Mouse (Mus musculus) bone marrow, adult 2 months (tissue): Measurements from ENCODE around the gene Pa2g4. TPM values are rescaled to one million over a fixed set of nuclear protein-coding genes. Genes with fewer than 3 reads are reported as not detected.
"Not testable (repeated sequence)": the region's sequence is repeated elsewhere in the genome, so short reads cannot be mapped to it uniquely, and the experiment has no call there.

ENCODE experiments used
- H3K27ac ChIP-seq: fragments of 200-500 bp; 2 replicates; pipeline ENCODE4 v1.5.1; 2012; ENCODE audit warnings: low read depth, mild to moderate bottlenecking, control low read depth, inconsistent platforms, low read length; ENCODE audit not compliant: control insufficient read depth, poor library complexity, insufficient read depth
- H3K4me1 ChIP-seq: fragments of 200-500 bp; 2 replicates; pipeline ENCODE4 v1.6.1; 2011; ENCODE audit warnings: low read length; ENCODE audit not compliant: control insufficient read depth, insufficient read depth
- H3K4me3 ChIP-seq: fragments of 200-500 bp; replicated peaks from 2 replicates; pipeline ENCODE3; 2011; ENCODE audit warnings: mild to moderate bottlenecking, low read depth, low read length, control low read depth; ENCODE audit not compliant: control insufficient read depth
- CTCF ChIP-seq: fragments of 200-500 bp; IDR thresholded peaks from 2 replicates; pipeline ENCODE4 v1.5.1; 2011; ENCODE audit warnings: low read length, control low read depth; ENCODE audit not compliant: control insufficient read depth, insufficient read depth
- POLR2A ChIP-seq: fragments of 200-500 bp; IDR thresholded peaks from 2 replicates; pipeline ENCODE4 v1.6.1; 2011; ENCODE audit warnings: low read depth, mild to moderate bottlenecking, control low read depth, low read length, borderline replicate concordance; ENCODE audit not compliant: control insufficient read depth
- WGBS: fragments of 180-500 bp; shearing (Covaris S2); methylation state at CpG from one replicate; pipeline ENCODE4 v1.1.7; 2018; 5-methylcytosine and 5-hydroxymethylcytosine counted together
- polyA plus RNA-seq: library from polyadenylated mRNA; stranded (reverse); fragments of >200 nt; gene quantifications from 2 replicates; pipeline ENCODE4 v1.2.4, GENCODE M21; 2011; ENCODE audit warnings: low replicate concordance; ENCODE audit not compliant: missing spikeins, insufficient read depth, insufficient read length

The Pa2g4 gene
- polyA plus RNA-seq, 1 experiment: 116 TPM

GRCm38 (mm10) chr10:128556963-128557362, 8.8 kb downstream of the Pa2g4 start:
- no peaks in the 10 kb centered on the region for H3K4me1 ChIP-seq
- 87% methylated on average over 6 of the region's 6 CpGs for WGBS
- no peak overlapping the region for H3K27ac ChIP-seq
- TF ChIP-seq POLR2A (no peak), CTCF (no peak)
- no peak overlapping the region for H3K4me3 ChIP-seq

- no peaks in the 10 kb centered on the region for H3K4me1 ChIP-seq
- H3K4me3 ChIP-seq: no peak overlapping the region
- TF ChIP-seq CTCF: no peak
- TF ChIP-seq POLR2A: no peak
- H3K27ac ChIP-seq: no peak overlapping the region
These were observed 9.5 kb downstream of the Pa2g4 start for GRCm38 (mm10) chr10:128556286-128556685.

GRCm38 (mm10) chr10:128555567-128555966, 10.2 kb downstream of the Pa2g4 start:
- H3K4me1 ChIP-seq, H3K4me3 ChIP-seq, H3K27ac ChIP-seq: not testable (repeated sequence)
- WGBS: 58% methylated on average over 1 of the region's 1 CpGs

- not testable (repeated sequence) for H3K27ac ChIP-seq, H3K4me3 ChIP-seq, H3K4me1 ChIP-seq
- 76% methylated on average over 11 of the region's 11 CpGs for WGBS
These were observed 15.5 kb downstream of the Pa2g4 start for GRCm38 (mm10) chr10:128550144-128550823.

- not testable (repeated sequence) for H3K4me1 ChIP-seq, H3K4me3 ChIP-seq
- 71% methylated on average over 6 of the region's 6 CpGs for WGBS
- H3K27ac ChIP-seq: peak overlapping the region; percentile 1; the same call in 1 of the 2 replicates
These were observed 16.1 kb downstream of the Pa2g4 start for GRCm38 (mm10) chr10:128549682-128550057.

GRCm38 (mm10) chr10:128548947-128549681, 16.7 kb downstream of the Pa2g4 start, which contains the start of gene Rpl41:
Gene Rpl41, minus strand, starts transcription at chr10:128549305.
- TF ChIP-seq POLR2A (peak; percentile 91), CTCF (no peak)
- under 1% methylated on average over 31 of the region's 31 CpGs for WGBS
- Histone ChIP-seq H3K4me1 (no peaks in the 10 kb centered on the region; the same call in 1 of the 2 replicates), H3K4me3 (peak within 1 kb of the TSS; percentile 76), H3K27ac (peak within 1 kb of the TSS; percentile 82)

GRCm38 (mm10) chr10:128548051-128548791, 17.6 kb downstream of the Pa2g4 start:
- Histone ChIP-seq H3K4me3 (peak overlapping the region; percentile 83), H3K27ac (peak overlapping the region; percentile 92)
- not testable (repeated sequence) for H3K4me1 ChIP-seq
- 2% methylated on average over 30 of the region's 30 CpGs for WGBS

- WGBS: under 1% methylated on average over 50 of the region's 50 CpGs
- peak within 1 kb of the TSS; percentile 92 for H3K27ac ChIP-seq
- H3K4me1 ChIP-seq: no peaks in the 10 kb centered on the region; the same call in 1 of the 2 replicates
- peak; percentile 31 for TF ChIP-seq POLR2A
- no peak for TF ChIP-seq CTCF
- H3K4me3 ChIP-seq: peak within 1 kb of the TSS; percentile 83
These were observed 18.3 kb downstream of the Pa2g4 start, which contains the start of gene Zc3h10 for GRCm38 (mm10) chr10:128547361-128548032. Gene Zc3h10, minus strand, starts transcription at chr10:128547774.

GRCm38 (mm10) chr10:128546787-128547186, 19.0 kb downstream of the Pa2g4 start:
- Histone ChIP-seq H3K27ac (peak overlapping the region; percentile 92), H3K4me3 (peak overlapping the region; percentile 83), H3K4me1 (no peaks in the 10 kb centered on the region; the same call in 1 of the 2 replicates)
- no peak for TF ChIP-seq CTCF
- no peak for TF ChIP-seq POLR2A
- WGBS: 4% methylated on average over 7 of the region's 7 CpGs
